Comparison of ENCODE assay signal across 8 mouse cellular contexts in the genomic region with DNA sequence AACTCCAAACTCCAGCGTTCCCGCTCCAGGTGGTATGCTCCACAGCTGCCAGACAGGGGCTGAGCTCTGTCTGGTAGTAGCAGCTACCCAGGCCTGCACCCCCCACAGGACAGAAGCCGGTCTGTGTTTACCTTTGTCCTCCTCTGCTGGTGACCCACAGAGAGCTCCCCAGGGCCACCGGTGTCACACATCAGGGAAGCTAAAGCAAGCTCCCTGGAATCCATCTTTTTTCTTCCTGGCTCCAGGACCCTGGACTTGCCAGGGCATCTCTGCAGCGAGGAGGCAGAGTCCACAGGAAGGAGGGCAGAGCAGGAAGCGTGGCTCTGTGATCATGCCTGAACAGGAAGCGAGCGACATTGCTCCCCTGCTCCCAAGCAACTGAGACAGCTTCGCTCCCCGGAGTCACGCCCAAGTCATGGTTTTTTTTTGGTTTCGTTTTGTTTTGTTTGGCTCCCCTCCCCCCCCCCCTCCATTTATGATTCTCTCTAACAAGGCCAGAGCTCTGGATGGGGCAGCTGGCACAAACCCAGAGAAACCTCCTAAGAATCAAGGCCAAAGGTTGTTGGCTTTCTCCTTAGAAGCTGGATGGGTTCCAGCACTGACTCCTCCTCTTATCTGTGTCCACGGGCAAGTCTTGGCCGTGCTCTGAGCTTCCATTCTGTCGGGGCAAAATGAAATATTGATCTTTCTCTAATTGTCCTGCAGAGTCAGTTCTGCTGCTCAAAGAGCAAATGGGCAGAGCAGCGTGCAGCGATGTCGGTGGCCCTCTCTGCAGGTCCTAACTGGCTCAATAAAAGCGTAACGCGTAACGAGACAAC. TPM values are rescaled to one million over a fixed set of nuclear protein-coding genes. Genes with fewer than 3 reads are reported as not detected.
DNase-seq lines count a peak whose midpoint lies in the region; ATAC-seq and TF ChIP-seq lines count a peak whose summit lies in the region.

No protein-coding gene starts in this region.

- 37% methylated on average over 22 of the region's 22 CpGs for WGBS in forebrain, embryonic 10.5 days
- WGBS in large intestine, adult 2 months: 2% methylated on average over 22 of the region's 22 CpGs
- 27% methylated on average over 22 of the region's 22 CpGs for WGBS in spleen, adult 2 months

- DNase-seq in G1E (ENCODE audit: low spot score): peak; percentile 54
- peak; percentile 75 for DNase-seq in brain, adult 2 months (ENCODE audit: low read depth, low spot score)
- peak; percentile 25 for DNase-seq in forebrain, embryonic 10.5 days (ENCODE audit: extremely low spot score, low spot score)
- peak; percentile 55 to 62 for DNase-seq in heart, postnatal 36 days
- peak; percentile 84 for DNase-seq in large intestine, adult 2 months (ENCODE audit: low read depth, low spot score)
- DNase-seq in spleen, adult 2 months (ENCODE audit: low read depth in 1 of 2, low spot score in 2 of 2): peak; percentile 38 to 55
- DNase-seq in left cerebral cortex, postnatal 36 days (ENCODE audit: low spot score in 2 of 2): no peak

- peak; percentile 43 for ATAC-seq in G1E (ENCODE audit: extremely low read depth, insufficient number of reproducible peaks, low FRiP score, poor library complexity, severe bottlenecking)
- peak; percentile 68 for ATAC-seq in megakaryocyte-erythroid progenitor cell, adult 5-6 weeks (replicated peaks; ENCODE audit: low FRiP score, low TSS enrichment, poor library complexity, severe bottlenecking)

- H3K4me1 ChIP-seq in G1E (ENCODE audit: insufficient read depth, low read depth, low read length): peaks cover 77% of the 10 kb centered on the region
- peaks cover 29% of the 10 kb centered on the region for H3K4me1 ChIP-seq in forebrain, embryonic 10.5 days
- peaks cover 8% of the 10 kb centered on the region for H3K4me1 ChIP-seq in spleen, adult 2 months (ENCODE audit: control insufficient read depth, insufficient read depth, insufficient read length)

- intact Hi-C loops in heart, postnatal 36 days (cut with DNase I): loop anchor here (5.0 kb wide), 1 partner anchor 82 kb away; a partner anchor contains a TSS
- intact Hi-C loops in left cerebral cortex, postnatal 36 days (cut with DNase I): no loop called here

- peak overlapping the region; percentile 71 for H3K4me3 ChIP-seq in G1E (ENCODE audit: low read depth, low read length)
- peak overlapping the region; percentile 36 for H3K4me3 ChIP-seq in forebrain, embryonic 10.5 days
- peak overlapping the region; percentile 65 for H3K4me3 ChIP-seq in spleen, adult 2 months (ENCODE audit: extremely low read depth, insufficient read depth, insufficient read length)

- no peaks in the 10 kb centered on the region for H3K27me3 ChIP-seq in G1E (ENCODE audit: insufficient read depth, low read length)
- H3K27me3 ChIP-seq in forebrain, embryonic 10.5 days (ENCODE audit: poor library complexity, severe bottlenecking): peaks cover 6% of the 10 kb centered on the region; the same call in 1 of the 2 replicates
- no peaks in the 10 kb centered on the region for H3K27me3 ChIP-seq in spleen, adult 2 months (ENCODE audit: control insufficient read depth, insufficient read depth, low read length)

- TF ChIP-seq CTCF in G1E (IDR thresholded peaks at IDR 0.05; ENCODE audit: low read depth, low read length): no peak
- no peak for TF ChIP-seq CTCF in spleen, adult 2 months (IDR thresholded peaks at IDR 0.05; ENCODE audit: extremely low read depth, insufficient read depth, insufficient read length, insufficient replicate concordance)

- H3K27ac ChIP-seq in forebrain, embryonic 10.5 days: peak overlapping the region; percentile 80
- peak overlapping the region; percentile 65 for H3K27ac ChIP-seq in spleen, adult 2 months (ENCODE audit: insufficient read depth, low read length)

- peak; percentile 13; the same call in 1 of the 2 replicates for TF ChIP-seq POLR2A in spleen, adult 2 months (IDR thresholded peaks at IDR 0.05; ENCODE audit: low read depth, low read length)

- H3K36me3 ChIP-seq in G1E (replicated peaks): peaks cover 23% of the 10 kb centered on the region
- H3K36me3 ChIP-seq in forebrain, embryonic 10.5 days (replicated peaks): no peaks in the 10 kb centered on the region
- H3K36me3 ChIP-seq in spleen, adult 2 months (ENCODE audit: control insufficient read depth, insufficient read depth, low read length): peaks cover 3% of the 10 kb centered on the region; the same call in 1 of the 2 replicates

- H3K9me3 ChIP-seq in G1E (replicated peaks): peaks cover 3% of the 10 kb centered on the region; the same call in 1 of the 2 replicates
- no peaks in the 10 kb centered on the region for H3K9me3 ChIP-seq in forebrain, embryonic 10.5 days

RNA-seq across cellular contexts. Expression of a gene that starts 22.8 kb away (rescaled TPM):
- total RNA-seq in G1E (2014; fragmentation: Nextera tagmentation) (3.5 and 3.7 TPM in 2 replicates), G1E (2017) (4.2 and 5.3 TPM in 2 replicates)
- polyA plus RNA-seq in G1E (2012): 0.15 and 0.50 TPM in 2 replicates
- 0.22 and 0.47 TPM in 2 replicates for polyA plus RNA-seq in forebrain, embryonic 10.5 days (2016; fragmentation: Nextera tagmentation; extraction: Ambion mirVana)
- total RNA-seq in heart, postnatal 36 days (2021): 1 to 10 TPM; 1.4 to 2.3 TPM
- polyA plus RNA-seq in large intestine, adult 2 months (2012; rRNA removed): 12.6 and 31.0 TPM in 2 replicates
- 1.5 and 4.6 TPM in 2 replicates for total RNA-seq in megakaryocyte-erythroid progenitor cell, adult 5-6 weeks (2014; fragmentation: Nextera tagmentation)
- 1.8 and 4.4 TPM in 2 replicates for total RNA-seq in megakaryocyte-erythroid progenitor cell, adult 5-6 weeks (2017)
- polyA plus RNA-seq in spleen, adult 2 months (2012; rRNA removed): 3.2 and 3.3 TPM in 2 replicates
- under 1 TPM; 0.39 to 0.63 TPM for total RNA-seq in left cerebral cortex, postnatal 36 days (2021)

Comparison
In these comparisons a context has a peak if more than half of its experiments do, and no peak if none do; other contexts are left out.
1. DNase-seq: peak in G1E (single experiment), brain, adult 2 months (single experiment), forebrain, embryonic 10.5 days (single experiment), heart, postnatal 36 days (2 of 2), large intestine, adult 2 months (single experiment) and spleen, adult 2 months (2 of 2); none in left cerebral cortex, postnatal 36 days (0 of 2).
2. Peak in every context shown above with its lines, with median percentiles within 50 percentile points of each other: H3K4me3 ChIP-seq.